Comparison of ENCODE assay signal across 25 mouse cellular contexts in genomic region chr15:12713216-12713615, GRCm38 (mm10).
"Had no signal": no experiment of that assay in that cellular context is flagged by ENCODE, and none has a peak within 500 bp of the region (broad histone marks: within the 10 kb centered on the region; RNA-seq: fewer than 3 reads in every experiment).

No protein-coding gene starts in this region.

- H3K9ac ChIP-seq: limb, embryonic 12.5 days; limb, embryonic 15.5 days; liver, embryonic 14.5 days; liver, postnatal 0 days; lung, embryonic 14.5 days; midbrain, embryonic 13.5 days; stomach, embryonic 15.5 days had no signal

- H3K4me3 ChIP-seq: left cerebral cortex, adult 2 months; limb, embryonic 12.5 days; limb, embryonic 15.5 days; megakaryocyte, embryonic 14.5 days; midbrain, embryonic 10.5 days; midbrain, embryonic 13.5 days; myocyte; stomach, embryonic 15.5 days had no signal

- H3K27ac ChIP-seq: left cerebral cortex, adult 2 months; limb, embryonic 12.5 days; liver, embryonic 14.5 days; midbrain, embryonic 10.5 days; midbrain, embryonic 13.5 days; stomach, embryonic 15.5 days had no signal

- H3K36me3 ChIP-seq: limb, embryonic 15.5 days; midbrain, embryonic 13.5 days; stomach, embryonic 15.5 days had no signal

- H3K4me1 ChIP-seq: stomach, embryonic 15.5 days had no signal

- ATAC-seq: liver, postnatal 0 days; lung, postnatal 0 days; midbrain, embryonic 13.5 days; midbrain, embryonic 16.5 days had no signal

- H3K9me3 ChIP-seq: limb, embryonic 15.5 days; midbrain, embryonic 13.5 days; stomach, embryonic 15.5 days had no signal

- DNase-seq: kidney, adult 18-20 months; kidney, adult 9 months; kidney, postnatal 14 days; kidney, postnatal 4 days; layer of hippocampus, postnatal 36 days; left cerebral cortex, postnatal 4 days; liver, postnatal 0 days; lung, embryonic 14.5 days; lung, postnatal 36 days; right cerebral cortex, adult 18-20 months; right cerebral cortex, postnatal 25 days; spleen, adult 18-20 months; thymus, postnatal 25 days had no signal

- H3K27me3 ChIP-seq: limb, embryonic 12.5 days; limb, embryonic 15.5 days; midbrain, embryonic 13.5 days; stomach, embryonic 15.5 days had no signal

- H3K4me2 ChIP-seq: limb, embryonic 12.5 days; limb, embryonic 15.5 days; liver, embryonic 11.5 days; lung, embryonic 14.5 days; midbrain, embryonic 13.5 days; stomach, embryonic 15.5 days had no signal
